Mouse (Mus musculus) kidney, embryonic 15.5 days (tissue): ENCODE results near the gene Xab2. TPM values are rescaled to one million over a fixed set of nuclear protein-coding genes. Genes with fewer than 3 reads are reported as not detected.

Experiments used
- ATAC-seq: fragments of 200-750 bp; cut with Nextera tagmentation; replicated peaks from 2 replicates; pipeline ENCODE4 v1.8.0; 2017; ENCODE audit warnings: moderate TSS enrichment; ENCODE audit not compliant: low FRiP score
- H3K27ac ChIP-seq: fragments of 300-500 bp; sonication (generic); 2 replicates; pipeline ENCODE4 v1.5.1; 2015; ENCODE audit warnings: mild to moderate bottlenecking, inconsistent platforms
- H3K27me3 ChIP-seq: fragments of 300-500 bp; sonication (generic); 2 replicates; pipeline ENCODE4 v1.6.1; 2015; ENCODE audit warnings: inconsistent platforms
- H3K36me3 ChIP-seq: fragments of 300-500 bp; sonication (generic); 2 replicates; pipeline ENCODE4 v1.6.1; 2015; ENCODE audit warnings: inconsistent platforms
- H3K4me1 ChIP-seq: fragments of 300-500 bp; sonication (generic); 2 replicates; pipeline ENCODE4 v1.6.1; 2015; ENCODE audit warnings: inconsistent platforms
- H3K4me2 ChIP-seq: fragments of 300-500 bp; sonication (generic); 2 replicates; pipeline ENCODE4 v1.6.1; 2015; ENCODE audit warnings: moderate library complexity, mild to moderate bottlenecking, inconsistent platforms
- H3K4me3 ChIP-seq: fragments of 300-500 bp; sonication (generic); replicated peaks from 2 replicates; pipeline ENCODE4 v1.5.1; 2015; ENCODE audit warnings: mild to moderate bottlenecking, inconsistent platforms
- H3K9ac ChIP-seq: fragments of 300-500 bp; sonication (generic); 2 replicates; pipeline ENCODE4 v1.6.1; 2015; ENCODE audit warnings: mild to moderate bottlenecking, inconsistent platforms
- H3K9me3 ChIP-seq: fragments of 300-500 bp; sonication (generic); replicated peaks from 2 replicates; pipeline ENCODE4 v1.6.1; 2016; ENCODE audit warnings: inconsistent platforms
- WGBS: fragments of 180-500 bp; shearing (Covaris S2); methylation state at CpG from one replicate; pipeline ENCODE4 v1.1.7; 2015; ENCODE audit warnings: mixed read lengths; 5-methylcytosine and 5-hydroxymethylcytosine counted together
- polyA plus RNA-seq: library from polyadenylated mRNA; unstranded; fragments of >200 nt; fragmentation: Nextera tagmentation; extraction: Ambion mirVana; gene quantifications from 2 replicates; pipeline ENCODE4 v1.2.1, GENCODE M21; 2015

Gene Xab2
- polyA plus RNA-seq, 1 experiment from 2014 or later: 65.0 TPM

DNA sequence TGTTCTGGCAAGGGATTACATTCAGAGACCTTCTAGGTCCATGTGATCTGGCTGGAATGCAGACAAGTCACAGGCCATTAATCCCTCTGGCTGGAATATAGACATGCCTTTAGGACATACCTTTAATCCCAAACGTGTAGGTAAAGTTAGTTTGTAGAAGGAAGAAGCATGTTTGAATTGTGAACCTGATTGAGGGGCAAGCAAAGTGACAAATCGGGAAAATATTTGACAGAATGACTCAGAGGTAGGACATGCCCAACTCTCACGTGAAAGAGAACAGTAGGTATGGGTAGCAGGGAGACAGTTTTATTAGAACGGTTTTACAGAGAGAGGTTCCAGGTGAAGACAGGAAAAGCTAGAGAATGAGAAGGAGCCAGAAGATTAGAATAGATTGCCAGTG, 26.4 kb upstream of the Xab2 start:
- Histone ChIP-seq H3K27me3 (no peaks in the 10 kb centered on the region), H3K9ac (no peak overlapping the region), H3K9me3 (no peaks in the 10 kb centered on the region), H3K4me1 (peaks cover 13% of the 10 kb centered on the region; the same call in 1 of the 2 replicates), H3K4me3 (no peak overlapping the region), H3K4me2 (no peak overlapping the region), H3K27ac (0 out of 2 replicates have a peak overlapping the region, but pooled peaks have one; percentile 7), H3K36me3 (no peaks in the 10 kb centered on the region)
- ATAC-seq: 0 out of 2 replicates have a peak, but pooled peaks have one; percentile 31
- 58% methylated on average over 4 of the region's 4 CpGs for WGBS

DNA sequence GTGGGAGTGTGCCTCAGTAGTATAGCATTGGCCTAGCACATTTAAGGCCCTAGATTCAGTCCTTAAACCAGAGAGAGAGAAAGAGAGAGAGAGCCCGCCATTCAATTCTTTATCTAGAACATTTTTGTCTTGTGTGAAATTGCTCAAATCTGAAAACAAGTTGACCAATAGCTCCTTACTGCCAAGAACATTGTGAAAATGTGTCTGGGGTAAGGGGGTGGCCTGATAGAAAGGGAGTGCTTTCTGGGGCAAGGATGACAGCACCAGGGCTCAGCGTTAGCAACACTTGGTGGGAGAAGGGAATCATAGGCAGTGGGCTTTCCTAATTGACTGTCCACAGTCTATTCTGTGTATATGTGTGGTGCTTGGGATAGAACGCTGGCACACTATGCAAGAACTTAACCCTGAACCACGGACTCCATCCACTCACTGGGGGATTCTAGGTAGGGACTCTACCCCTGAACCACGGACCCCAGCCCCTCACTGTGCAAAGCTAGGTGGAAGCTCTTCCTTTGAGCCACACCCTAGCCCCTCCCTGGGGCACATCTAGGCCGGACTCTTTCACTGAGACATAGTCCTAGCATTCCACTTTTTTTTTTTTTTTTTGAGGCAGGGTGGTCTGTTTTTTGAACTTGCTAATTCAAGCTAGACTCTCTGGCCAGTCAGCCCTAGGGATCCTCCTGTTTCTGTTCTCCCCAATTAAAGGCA, 25.9 kb upstream of the Xab2 start:
- 79% methylated on average over 6 of the region's 6 CpGs for WGBS
- 0 out of 2 replicates have a peak, but pooled peaks have one; percentile 58 for ATAC-seq

DNA sequence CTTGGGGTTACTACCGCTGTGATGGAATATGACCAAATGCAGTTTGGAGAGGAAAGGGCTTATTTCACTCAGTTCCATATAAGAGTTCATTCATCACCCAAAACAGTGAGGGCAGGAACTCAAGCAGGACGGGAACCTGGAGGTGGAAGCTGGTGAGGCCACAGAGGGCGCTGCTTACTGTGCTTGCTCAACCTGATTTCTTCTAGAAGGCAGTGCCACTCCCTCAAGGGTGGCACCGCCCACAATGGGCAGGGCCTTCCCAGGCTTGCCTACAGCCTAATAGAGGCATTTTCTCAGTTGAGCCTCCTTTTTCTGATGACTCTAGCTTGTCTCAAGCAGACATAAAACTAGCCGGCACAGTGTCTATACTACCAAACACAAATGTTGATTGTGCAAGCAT, 24.7 kb upstream of the Xab2 start:
- H3K36me3 ChIP-seq: 0 out of 2 replicates have a peak, but pooled peaks cover 2% of the 10 kb centered on the region
- H3K27ac ChIP-seq: no peak overlapping the region
- no peak overlapping the region for H3K4me3 ChIP-seq
- H3K4me1 ChIP-seq: peaks cover 13% of the 10 kb centered on the region; the same call in 1 of the 2 replicates
- H3K9me3 ChIP-seq: no peaks in the 10 kb centered on the region
- ATAC-seq: no peak; the same call in 1 of the 2 replicates
- H3K9ac ChIP-seq: no peak overlapping the region
- H3K27me3 ChIP-seq: no peaks in the 10 kb centered on the region
- no peak overlapping the region for H3K4me2 ChIP-seq
- 35% methylated on average over 5 of the region's 5 CpGs for WGBS

More for the DNA sequence above, 25.9 kb upstream of the Xab2 start:
- no peak overlapping the region for H3K9ac ChIP-seq
- no peak overlapping the region for H3K4me3 ChIP-seq
- H3K4me2 ChIP-seq: no peak overlapping the region
- 0 out of 2 replicates have a peak overlapping the region, but pooled peaks have one; percentile 7 for H3K27ac ChIP-seq
- H3K27me3 ChIP-seq: no peaks in the 10 kb centered on the region
- no peaks in the 10 kb centered on the region for H3K9me3 ChIP-seq
- peaks cover 13% of the 10 kb centered on the region; the same call in 1 of the 2 replicates for H3K4me1 ChIP-seq
- H3K36me3 ChIP-seq: no peaks in the 10 kb centered on the region

DNA sequence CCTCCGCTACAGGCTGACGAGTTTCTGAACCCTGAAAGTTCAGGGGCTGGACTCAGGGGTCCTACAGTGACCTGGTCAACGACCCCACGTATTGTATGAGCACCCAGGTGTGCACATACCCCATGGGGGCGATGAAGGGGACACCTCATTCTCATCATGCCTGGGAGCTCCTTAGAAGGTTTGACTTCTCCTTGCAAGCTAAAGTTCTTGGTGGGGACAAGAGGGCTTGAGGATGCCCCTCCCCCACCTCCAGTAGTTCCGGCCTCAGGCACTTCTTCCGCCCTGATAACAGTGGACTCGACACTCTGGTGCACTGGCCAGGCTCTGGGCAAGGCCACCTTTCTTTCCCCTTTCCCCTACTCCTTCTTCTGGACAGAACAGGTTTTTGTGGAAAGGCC, 10.4 kb upstream of the Xab2 start:
- peaks cover 18% of the 10 kb centered on the region for H3K36me3 ChIP-seq
- peak overlapping the region; percentile 57 for H3K9ac ChIP-seq
- H3K27ac ChIP-seq: no peak overlapping the region; the same call in 1 of the 2 replicates
- no peaks in the 10 kb centered on the region for H3K9me3 ChIP-seq
- ATAC-seq: peak; percentile 20
- H3K4me2 ChIP-seq: peak overlapping the region; percentile 70
- peaks cover 18% of the 10 kb centered on the region for H3K4me1 ChIP-seq
- WGBS: 24% methylated on average over 8 of the region's 8 CpGs
- H3K4me3 ChIP-seq: peak overlapping the region; percentile 65
- peaks cover 19% of the 10 kb centered on the region for H3K27me3 ChIP-seq

DNA sequence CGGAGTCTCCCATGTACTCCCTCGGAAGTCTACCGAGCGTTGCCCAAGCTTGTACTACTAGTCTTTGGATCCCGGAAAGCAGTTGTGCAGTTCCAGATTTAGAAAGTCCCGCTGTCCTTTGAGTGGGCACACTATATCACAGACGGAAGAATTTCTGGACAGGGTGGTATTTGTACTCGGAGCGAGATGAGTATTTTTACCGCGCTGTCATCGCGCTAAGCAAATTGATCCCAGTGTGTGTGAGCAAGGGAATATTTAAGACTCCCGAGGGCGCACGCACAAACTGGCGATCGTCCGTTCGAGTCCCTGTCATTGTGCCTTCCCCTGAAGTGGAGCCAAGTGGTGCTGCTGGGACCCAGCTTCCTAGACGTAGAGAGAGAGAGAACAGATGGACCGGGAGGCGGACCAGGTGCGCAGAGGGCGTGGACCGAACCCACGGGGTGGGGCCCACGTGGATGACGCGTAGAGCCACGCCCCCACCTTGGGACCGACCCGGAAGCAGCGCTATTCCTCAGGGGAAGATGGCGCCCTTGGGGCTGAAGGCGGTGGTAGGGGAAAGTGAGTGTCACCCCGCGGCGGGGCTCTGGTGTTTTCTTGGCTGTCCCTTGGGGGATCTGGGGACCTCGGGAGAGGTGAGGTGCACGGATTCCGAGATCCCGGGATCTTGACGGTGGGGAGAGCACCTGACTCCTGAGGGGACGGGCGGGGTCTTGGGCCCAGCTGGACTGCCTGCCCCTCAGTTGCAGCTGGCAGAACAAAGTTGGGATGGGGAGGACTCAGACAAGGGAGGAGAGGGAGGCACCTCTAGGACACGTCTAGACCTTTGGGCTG, 9.7 kb upstream of the Xab2 start, which contains the start of gene Stxbp2:
Stxbp2 (plus strand) TSS at position 309 of the 831 bp plus-strand sequence.
- Histone ChIP-seq H3K9ac (peak within 1 kb of the TSS; percentile 57), H3K9me3 (no peaks in the 10 kb centered on the region), H3K27ac (no peak within 1 kb of the TSS; the same call in 1 of the 2 replicates), H3K4me2 (peak within 1 kb of the TSS; percentile 70), H3K27me3 (peaks cover 19% of the 10 kb centered on the region), H3K4me3 (peak within 1 kb of the TSS; percentile 65), H3K36me3 (peaks cover 12% of the 10 kb centered on the region), H3K4me1 (peaks cover 18% of the 10 kb centered on the region)
- peak; percentile 92 for ATAC-seq
- 4% methylated on average over 47 of the region's 47 CpGs for WGBS

DNA sequence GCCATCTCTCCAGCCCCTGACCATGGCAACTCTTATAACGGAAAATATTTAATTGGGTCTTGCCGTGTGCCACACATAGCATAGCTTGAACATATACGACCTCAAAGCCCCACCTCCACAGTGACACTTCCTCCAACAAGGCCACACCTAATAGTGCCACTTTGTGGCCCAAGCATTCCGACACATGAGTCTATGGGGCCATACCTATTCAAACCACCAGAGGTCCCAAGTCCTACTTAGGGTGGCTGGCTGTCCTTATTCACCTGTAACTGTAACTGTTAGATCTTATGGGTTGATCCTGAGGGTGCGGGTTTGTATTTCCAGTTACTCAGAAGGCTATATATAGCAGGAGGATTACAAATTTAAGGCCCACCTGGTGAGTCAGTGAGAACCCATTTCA, 6.9 kb upstream of the Xab2 start:
- WGBS: 26% methylated on average over 5 of the region's 5 CpGs
- Histone ChIP-seq H3K9ac (no peak overlapping the region), H3K9me3 (no peaks in the 10 kb centered on the region), H3K4me3 (no peak overlapping the region), H3K36me3 (0 out of 2 replicates have a peak, but pooled peaks cover 4% of the 10 kb centered on the region), H3K4me1 (peaks cover 18% of the 10 kb centered on the region), H3K27me3 (peaks cover 19% of the 10 kb centered on the region), H3K27ac (no peak overlapping the region), H3K4me2 (no peak overlapping the region)
- ATAC-seq: no peak

DNA sequence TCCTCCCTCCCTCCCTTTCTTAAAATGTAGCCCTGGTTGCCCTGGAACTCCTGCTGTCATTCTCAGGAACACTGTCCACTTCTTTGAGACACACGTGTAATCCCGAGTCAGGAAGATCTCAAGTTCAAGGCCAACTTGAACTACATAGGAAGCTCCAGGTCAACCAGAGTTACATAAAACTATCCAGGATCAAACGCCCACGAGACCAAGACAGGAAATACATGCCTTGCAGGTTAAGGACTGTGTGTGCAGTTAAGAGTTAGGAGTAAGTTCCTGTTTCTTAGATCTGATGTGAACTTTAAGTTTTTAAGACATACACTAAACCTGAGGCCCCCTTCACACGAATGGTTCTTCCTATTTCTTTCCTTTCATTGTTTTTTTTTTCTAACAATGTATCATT, 5.9 kb upstream of the Xab2 start:
- Histone ChIP-seq H3K9me3 (no peaks in the 10 kb centered on the region), H3K4me2 (no peak overlapping the region), H3K27me3 (peaks cover 19% of the 10 kb centered on the region), H3K36me3 (0 out of 2 replicates have a peak, but pooled peaks cover 6% of the 10 kb centered on the region), H3K9ac (no peak overlapping the region), H3K27ac (no peak overlapping the region), H3K4me1 (peaks cover 21% of the 10 kb centered on the region), H3K4me3 (no peak overlapping the region)
- no peak for ATAC-seq
- WGBS: 49% methylated on average over 5 of the region's 5 CpGs

DNA sequence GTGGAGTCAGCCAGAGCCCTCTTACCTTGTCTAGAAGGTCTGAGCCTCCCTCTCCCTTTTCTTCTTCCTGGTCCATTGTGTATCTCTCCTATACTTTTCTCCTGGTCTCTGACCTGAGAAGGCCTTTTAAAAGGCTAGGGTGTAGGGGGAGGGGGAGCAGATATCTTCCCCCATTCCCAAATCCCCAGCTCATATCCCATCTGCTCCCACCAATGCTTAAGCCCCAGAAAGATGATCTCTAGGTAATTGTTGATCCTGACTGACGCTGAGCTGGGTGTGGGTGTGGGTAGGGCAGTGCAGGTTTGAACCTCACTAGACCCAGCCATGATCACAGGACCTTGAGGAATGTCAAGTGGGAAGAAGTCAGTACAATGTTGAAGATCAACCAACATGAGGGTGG, 4.3 kb upstream of the Xab2 start, which contains the start of gene Pcp2:
Pcp2 (minus strand) TSS at position 101 of the 400 bp plus-strand sequence.
- 60% methylated on average over 1 of the region's 1 CpGs for WGBS
- H3K27me3 ChIP-seq: peaks cover 19% of the 10 kb centered on the region
- no peak for ATAC-seq

DNA sequence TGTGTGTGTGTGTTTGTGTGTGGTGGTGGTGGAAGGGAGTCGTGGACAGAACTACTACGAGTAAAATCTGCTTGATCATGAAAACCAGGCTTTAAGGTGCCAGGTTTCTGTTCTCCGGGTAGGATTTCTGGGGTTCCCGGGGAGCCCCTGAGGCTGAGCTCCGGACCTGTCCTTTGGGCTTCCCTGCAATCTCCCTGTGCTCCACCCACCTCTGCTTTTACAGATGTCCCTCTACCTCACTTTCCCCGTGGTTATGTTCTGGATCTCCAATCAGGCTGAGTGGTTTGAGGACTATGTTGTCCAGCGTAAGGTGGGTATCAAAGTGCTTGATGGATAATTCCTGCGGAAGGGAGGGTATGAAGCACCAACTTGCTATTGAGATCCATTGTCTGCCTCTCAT, 1.0 kb upstream of the Xab2 start:
- Histone ChIP-seq H3K4me2 (peak overlapping the region; percentile 79), H3K9ac (peak overlapping the region; percentile 68), H3K27me3 (no peaks in the 10 kb centered on the region), H3K4me3 (peak overlapping the region; percentile 90), H3K9me3 (no peaks in the 10 kb centered on the region), H3K36me3 (peaks cover 25% of the 10 kb centered on the region), H3K27ac (no peak overlapping the region), H3K4me1 (peaks cover 16% of the 10 kb centered on the region)
- no peak for ATAC-seq
- 56% methylated on average over 8 of the region's 8 CpGs for WGBS

More for the DNA sequence above, 4.3 kb upstream of the Xab2 start, which contains the start of gene Pcp2:
- Histone ChIP-seq H3K36me3 (0 out of 2 replicates have a peak, but pooled peaks cover 6% of the 10 kb centered on the region), H3K4me1 (peaks cover 9% of the 10 kb centered on the region), H3K9ac (no peak within 1 kb of the TSS), H3K4me2 (no peak within 1 kb of the TSS), H3K27ac (no peak within 1 kb of the TSS), H3K9me3 (no peaks in the 10 kb centered on the region), H3K4me3 (no peak within 1 kb of the TSS)

DNA sequence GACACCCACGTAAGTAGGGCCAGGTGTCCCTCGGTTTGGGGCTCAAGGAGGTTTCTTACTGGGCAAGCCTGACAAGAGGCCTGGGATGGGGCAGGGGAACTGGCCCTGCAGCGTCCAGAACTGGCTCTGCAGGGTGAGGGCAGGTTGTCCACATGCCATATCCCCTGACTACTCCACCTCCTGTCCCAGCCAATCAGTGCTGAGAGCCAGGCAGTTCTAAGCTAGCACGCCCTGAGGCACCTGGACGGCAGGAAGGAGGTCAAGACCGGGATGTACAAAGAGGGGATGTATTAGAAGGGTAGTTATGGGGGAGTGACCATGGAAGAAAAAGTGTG, 11.3 kb downstream of the Xab2 start:
- peaks cover 15% of the 10 kb centered on the region for H3K4me1 ChIP-seq
- no peaks in the 10 kb centered on the region for H3K27me3 ChIP-seq
- peaks cover 91% of the 10 kb centered on the region for H3K36me3 ChIP-seq
- H3K4me2 ChIP-seq: no peak overlapping the region
- H3K9ac ChIP-seq: no peak overlapping the region
- peak overlapping the region; percentile 52 for H3K27ac ChIP-seq
- ATAC-seq: no peak; the same call in 1 of the 2 replicates
- no peak overlapping the region for H3K4me3 ChIP-seq
- WGBS: 79% methylated on average over 6 of the region's 6 CpGs
- H3K9me3 ChIP-seq: no peaks in the 10 kb centered on the region

DNA sequence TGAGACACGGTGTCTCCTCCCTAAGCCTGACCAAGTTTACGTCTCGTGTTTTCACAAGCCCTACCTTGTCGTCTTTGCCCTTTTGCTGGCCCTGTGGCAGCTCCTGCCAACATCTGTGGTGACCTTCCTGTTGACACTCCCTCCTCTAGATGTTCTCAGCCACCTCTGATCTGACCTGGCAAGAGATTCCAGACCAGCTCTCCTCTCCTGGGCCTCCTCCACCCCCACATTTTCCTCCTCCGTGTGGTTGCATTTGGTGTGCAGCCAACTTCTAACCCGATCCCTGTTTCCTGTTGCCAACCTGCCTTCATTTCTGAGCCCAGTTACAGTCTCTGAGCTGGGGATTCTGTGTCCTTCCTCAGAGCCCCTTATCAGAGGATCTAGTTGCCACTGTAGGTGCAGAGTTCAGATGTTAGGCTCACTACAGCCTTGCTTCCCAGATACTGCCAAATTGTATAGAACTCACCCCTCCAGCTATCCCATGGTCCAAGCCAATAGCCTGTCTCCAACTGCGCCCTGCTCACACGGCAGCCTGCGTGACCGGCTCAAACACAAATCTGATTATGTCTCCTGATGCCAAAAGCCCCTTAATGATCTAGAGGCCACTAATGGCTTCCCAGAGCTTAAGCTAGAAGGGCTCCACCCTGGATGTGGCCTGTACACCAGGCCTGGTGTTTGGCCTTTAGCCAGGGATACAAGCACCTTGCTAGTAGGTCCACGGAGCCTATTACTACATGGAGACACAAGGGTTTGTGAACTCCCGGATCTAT, 11.9 kb downstream of the Xab2 start:
- Histone ChIP-seq H3K4me2 (no peak overlapping the region), H3K36me3 (peaks cover 91% of the 10 kb centered on the region), H3K9ac (no peak overlapping the region), H3K9me3 (no peaks in the 10 kb centered on the region), H3K4me1 (peaks cover 15% of the 10 kb centered on the region), H3K4me3 (no peak overlapping the region), H3K27ac (peak overlapping the region; percentile 52), H3K27me3 (no peaks in the 10 kb centered on the region)
- no peak for ATAC-seq
- whole genome bisulfite sequencing: 64% methylated on average over 12 of the region's 12 CpGs
